Mouse (Mus musculus) C2C12 (cell line): ENCODE measurements around the gene Tbc1d10b. TPM values are rescaled to one million over a fixed set of nuclear protein-coding genes. Genes with fewer than 3 reads are reported as not detected.
"Not testable (repeated sequence)": the region's sequence is repeated elsewhere in the genome, so short reads cannot be mapped to it uniquely, and the experiment has no call there.

Experiments used
- H3K27me3 ChIP-seq: one replicate; pipeline ENCODE4 v1.6.1; 2011; ENCODE audit not compliant: control insufficient read depth, insufficient read depth, insufficient read length
- H3K36me3 ChIP-seq: one replicate; pipeline ENCODE4 v1.6.1; 2011; ENCODE audit not compliant: control insufficient read depth, insufficient read depth
- H3K4me3 ChIP-seq: one replicate; pipeline ENCODE4 v1.5.1; 2011; ENCODE audit warnings: mild to moderate bottlenecking, control low read depth; ENCODE audit not compliant: poor library complexity, insufficient read depth, severe bottlenecking
- H3K79me2 ChIP-seq: one replicate; pipeline ENCODE4 v1.6.1; 2011; ENCODE audit not compliant: control insufficient read depth, insufficient read depth
- H3K79me3 ChIP-seq: one replicate; pipeline ENCODE4 v1.6.1; 2011; ENCODE audit warnings: low read depth, control low read depth
- H3ac ChIP-seq: one replicate; pipeline ENCODE3; 2011; ENCODE audit warnings: low read depth; ENCODE audit not compliant: control insufficient read depth, insufficient read length
- CEBPB ChIP-seq: IDR thresholded peaks from one replicate; pipeline ENCODE4 v1.6.1; 2011; ENCODE audit warnings: low read depth, mild to moderate bottlenecking, control low read depth, moderate library complexity
- CTCF ChIP-seq: IDR thresholded peaks from one replicate; pipeline ENCODE4 v1.5.1; 2011; ENCODE audit not compliant: control insufficient read depth, insufficient read depth, insufficient read length
- FOSL1 ChIP-seq: IDR thresholded peaks from one replicate; pipeline ENCODE4 v1.8.0; 2011; ENCODE audit warnings: mild to moderate bottlenecking, low read length; ENCODE audit not compliant: poor library complexity, insufficient read depth, severe bottlenecking
- MAX ChIP-seq: IDR thresholded peaks from one replicate; pipeline ENCODE4 v1.6.1; 2011; ENCODE audit warnings: mild to moderate bottlenecking, control low read depth
- MYOD1 ChIP-seq: IDR thresholded peaks from one replicate; pipeline ENCODE4 v1.6.1; 2011; ENCODE audit warnings: low read depth; ENCODE audit not compliant: control insufficient read depth, insufficient read length
- MYOG ChIP-seq: IDR thresholded peaks from one replicate; pipeline ENCODE4 v1.6.1; 2011; ENCODE audit not compliant: control insufficient read depth, insufficient read length; ENCODE audit errors: extremely low read depth
- USF1 ChIP-seq: IDR thresholded peaks from one replicate; pipeline ENCODE4 v1.6.1; 2011; ENCODE audit warnings: low read depth, mild to moderate bottlenecking, control low read depth, moderate library complexity
- polyA plus RNA-seq: library from polyadenylated mRNA; unstranded; fragments of >200 nt; fragmentation: generic; extraction: Trizol; gene quantifications from one replicate; pipeline ENCODE4 v1.2.1, GENCODE M21; 2012; ENCODE audit warnings: missing spikeins

Gene Tbc1d10b
- polyA plus RNA-seq, 1 experiment, result 41.4 TPM

GRCm38 (mm10) chr7:127184720-127185119 lies 23.5 kb downstream of the Tbc1d10b start:
- no peaks in the 10 kb centered on the region for H3K79me2 ChIP-seq
- TF ChIP-seq CEBPB (no peak), MYOD1 (no peak), MAX (no peak), FOSL1 (no peak), CTCF (no peak), MYOG (no peak), USF1 (no peak)
- no peaks in the 10 kb centered on the region for H3K27me3 ChIP-seq
- H3K36me3 ChIP-seq, result no peaks in the 10 kb centered on the region
- H3ac ChIP-seq, result no peak overlapping the region
- no peak overlapping the region for H3K4me3 ChIP-seq
- no peaks in the 10 kb centered on the region for H3K79me3 ChIP-seq

GRCm38 (mm10) chr7:127183828-127184227 lies 24.4 kb downstream of the Tbc1d10b start:
- TF ChIP-seq CTCF, result no peak
- TF ChIP-seq MYOG, result no peak
- no peak for TF ChIP-seq USF1
- TF ChIP-seq FOSL1, result no peak
- no peak for TF ChIP-seq MAX
- no peak for TF ChIP-seq MYOD1
- TF ChIP-seq CEBPB, result no peak

GRCm38 (mm10) chr7:127183345-127183744 lies 24.9 kb downstream of the Tbc1d10b start:
- no peak overlapping the region for H3K4me3 ChIP-seq
- TF ChIP-seq USF1 (no peak), CEBPB (no peak), CTCF (no peak), MAX (no peak), FOSL1 (no peak), MYOD1 (no peak), MYOG (no peak)
- no peaks in the 10 kb centered on the region for H3K27me3 ChIP-seq
- H3ac ChIP-seq, result no peak overlapping the region
- no peaks in the 10 kb centered on the region for H3K79me2 ChIP-seq
- no peaks in the 10 kb centered on the region for H3K36me3 ChIP-seq
- H3K79me3 ChIP-seq, result no peaks in the 10 kb centered on the region

More at GRCm38 (mm10) chr7:127183828-127184227, 24.4 kb downstream of the Tbc1d10b start:
- no peaks in the 10 kb centered on the region for H3K79me2 ChIP-seq
- H3K79me3 ChIP-seq, result no peaks in the 10 kb centered on the region
- no peaks in the 10 kb centered on the region for H3K36me3 ChIP-seq
- no peaks in the 10 kb centered on the region for H3K27me3 ChIP-seq
- no peak overlapping the region for H3ac ChIP-seq
- no peak overlapping the region for H3K4me3 ChIP-seq

- H3K79me2 ChIP-seq, H3K27me3 ChIP-seq: not testable (repeated sequence)
Measured at GRCm38 (mm10) chr7:127181724-127182123, 26.5 kb downstream of the Tbc1d10b start.

GRCm38 (mm10) chr7:127180783-127181182 lies 27.5 kb downstream of the Tbc1d10b start:
- no peak overlapping the region for H3K4me3 ChIP-seq
- no peak overlapping the region for H3ac ChIP-seq
- H3K79me3 ChIP-seq, result no peaks in the 10 kb centered on the region
- no peaks in the 10 kb centered on the region for H3K79me2 ChIP-seq
- no peak for TF ChIP-seq CTCF
- no peaks in the 10 kb centered on the region for H3K27me3 ChIP-seq
- no peaks in the 10 kb centered on the region for H3K36me3 ChIP-seq

More at GRCm38 (mm10) chr7:127181724-127182123, 26.5 kb downstream of the Tbc1d10b start:
- not testable (repeated sequence) for H3ac ChIP-seq, H3K4me3 ChIP-seq, H3K36me3 ChIP-seq, H3K79me3 ChIP-seq

GRCm38 (mm10) chr7:127176937-127177336 lies 31.3 kb downstream of the Tbc1d10b start:
- Histone ChIP-seq H3K79me3 (no peaks in the 10 kb centered on the region), H3K4me3 (no peak overlapping the region), H3K79me2 (no peaks in the 10 kb centered on the region), H3K36me3 (no peaks in the 10 kb centered on the region), H3K27me3 (no peaks in the 10 kb centered on the region), H3ac (no peak overlapping the region)
- no peak for TF ChIP-seq MYOG
- TF ChIP-seq USF1, result no peak
- TF ChIP-seq MAX, result no peak
- no peak for TF ChIP-seq CEBPB
- TF ChIP-seq MYOD1, result no peak
- no peak for TF ChIP-seq FOSL1
- TF ChIP-seq CTCF, result no peak

- H3K4me3 ChIP-seq, result no peak overlapping the region
- H3K27me3 ChIP-seq, result peaks cover 4% of the 10 kb centered on the region
- H3ac ChIP-seq, result no peak overlapping the region
- H3K79me3 ChIP-seq, result no peaks in the 10 kb centered on the region
- H3K36me3 ChIP-seq, result no peaks in the 10 kb centered on the region
- TF ChIP-seq CTCF (no peak), MYOG (no peak), MAX (no peak), CEBPB (no peak), MYOD1 (no peak), USF1 (no peak), FOSL1 (no peak)
- H3K79me2 ChIP-seq, result no peaks in the 10 kb centered on the region
Measured at GRCm38 (mm10) chr7:127166501-127166900, 41.8 kb downstream of the Tbc1d10b start.
